Mouse (Mus musculus): Measurements from ENCODE around the gene Ncapd2. TPM values are rescaled to one million over a fixed set of nuclear protein-coding genes. Genes with fewer than 3 reads are reported as not detected.

Ncapd2 gene
- polyA plus RNA-seq (2012; rRNA removed): 21.6 and 26.7 TPM in 2 replicates

DNA sequence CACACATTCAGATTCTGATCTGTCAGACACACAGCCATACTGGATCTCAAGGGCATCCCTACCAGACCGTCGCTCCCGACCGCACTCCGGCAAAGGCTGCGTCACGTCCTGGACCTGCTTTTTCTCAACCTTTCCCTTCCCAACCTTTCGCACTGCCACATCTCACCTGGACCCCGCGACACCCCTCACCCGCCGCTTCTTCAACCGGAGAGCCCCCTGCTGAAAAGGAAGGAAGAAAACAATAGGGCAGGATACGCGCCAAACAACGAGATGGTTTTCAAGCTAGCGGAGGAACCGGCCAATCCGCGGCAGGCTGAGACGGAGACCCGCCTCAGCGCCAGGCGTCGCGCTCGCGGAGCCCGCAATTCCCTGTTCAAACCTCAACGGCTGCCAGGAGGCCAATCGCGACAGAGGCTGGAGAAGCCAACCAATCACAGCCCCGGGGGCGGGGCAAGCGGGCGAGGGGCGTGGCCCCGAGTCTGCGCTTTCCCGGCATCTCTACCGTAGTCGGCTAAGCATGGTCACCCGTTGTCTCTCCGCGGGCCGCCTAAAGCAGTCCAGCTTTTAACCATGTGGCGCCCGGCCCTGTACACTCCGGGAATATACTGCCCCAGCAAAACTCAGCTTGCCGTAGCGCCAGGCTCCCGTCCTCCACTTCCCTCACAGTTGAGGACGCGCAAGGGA, at the start of gene Ncapd2, which contains the start of gene Mrpl51:
Gene Ncapd2, minus strand, starts transcription at position 370 of the 684 bp plus-strand sequence.
Gene Mrpl51, plus strand, starts transcription at position 470 of the 684 bp plus-strand sequence.
- DNase-seq (ENCODE audit: low read depth): peak; percentile 55

DNA sequence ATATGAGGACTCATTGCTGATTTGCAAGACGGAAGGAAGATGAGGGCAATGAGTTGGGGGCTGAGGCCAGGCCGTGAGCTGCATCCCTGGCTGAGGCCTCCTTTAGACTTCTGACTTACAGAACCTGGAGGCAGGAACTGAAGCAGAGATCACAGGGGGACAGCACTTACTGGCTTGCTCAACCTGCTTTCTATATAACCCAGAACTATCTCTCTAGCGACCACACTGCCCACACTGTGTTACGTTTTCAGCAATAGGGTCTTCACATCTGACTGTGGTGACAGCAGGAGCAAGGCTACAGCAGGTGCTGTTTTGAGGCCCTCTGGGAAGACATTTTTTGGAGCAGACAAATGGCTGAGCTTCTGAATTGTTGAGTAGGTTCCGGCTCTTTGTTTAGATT, 49.1 kb upstream of the Ncapd2 start:
- DNase-seq (ENCODE audit: low read depth): no peak

DNA sequence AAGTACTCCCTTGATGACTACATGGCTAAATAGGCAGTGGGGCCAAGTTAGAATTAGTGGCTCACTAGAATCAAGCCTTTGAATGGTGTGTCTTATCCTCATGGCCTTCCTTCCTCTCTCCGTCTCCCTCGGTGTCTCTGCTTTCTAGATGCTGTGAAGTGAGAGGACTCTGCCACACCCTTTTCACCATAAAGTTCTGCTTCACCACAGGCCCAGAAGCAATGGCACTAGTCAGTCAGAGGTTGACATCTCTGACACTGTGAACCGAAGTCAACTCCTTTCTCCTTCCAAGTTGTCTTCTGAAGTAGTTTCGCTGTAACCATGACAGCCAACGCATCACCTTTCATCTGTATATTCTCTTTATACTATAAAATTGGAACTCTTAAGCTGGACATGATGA, 48.0 kb upstream of the Ncapd2 start:
- no peak for DNase-seq (ENCODE audit: low read depth)

DNA sequence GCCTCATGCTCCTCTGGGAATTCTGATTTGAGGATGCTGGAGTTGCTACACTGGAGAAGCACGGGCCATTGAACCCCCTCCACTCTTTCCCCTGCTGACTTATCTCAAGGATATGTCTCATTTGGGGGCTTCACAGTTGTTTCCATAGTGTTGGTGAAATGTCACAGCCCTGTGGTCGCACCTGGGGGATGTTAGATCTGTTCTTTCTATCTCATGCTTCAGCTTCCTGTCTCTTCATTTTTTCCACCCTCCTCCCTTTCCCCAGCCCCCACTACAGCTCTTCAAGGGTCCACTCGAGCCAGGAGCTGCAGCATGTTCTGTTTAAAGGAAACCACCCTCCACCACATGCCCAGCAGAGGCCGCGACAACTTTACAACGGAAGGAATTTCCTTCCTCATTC, 46.9 kb upstream of the Ncapd2 start:
- DNase-seq (ENCODE audit: low read depth): no peak

DNA sequence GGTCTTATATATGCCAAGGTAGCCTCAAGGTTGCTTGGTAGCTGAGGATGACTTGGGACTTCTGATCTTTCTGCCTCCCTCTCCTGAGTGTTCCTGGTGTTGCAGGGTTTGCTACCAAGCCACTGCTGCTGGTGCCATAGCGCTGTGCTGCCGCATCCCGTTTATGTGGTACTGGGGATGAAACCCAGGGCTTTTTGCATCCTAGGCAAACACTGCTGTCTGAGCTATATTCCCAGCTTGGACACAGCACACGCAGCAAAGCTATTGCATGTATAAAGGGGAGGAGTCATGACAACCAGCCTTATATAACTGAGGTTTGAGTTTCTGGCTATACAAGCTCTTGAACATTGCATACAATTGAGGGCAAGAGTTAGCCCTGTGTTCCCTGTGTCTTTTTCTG, 45.9 kb upstream of the Ncapd2 start:
- no peak for DNase-seq (ENCODE audit: low read depth)

DNA sequence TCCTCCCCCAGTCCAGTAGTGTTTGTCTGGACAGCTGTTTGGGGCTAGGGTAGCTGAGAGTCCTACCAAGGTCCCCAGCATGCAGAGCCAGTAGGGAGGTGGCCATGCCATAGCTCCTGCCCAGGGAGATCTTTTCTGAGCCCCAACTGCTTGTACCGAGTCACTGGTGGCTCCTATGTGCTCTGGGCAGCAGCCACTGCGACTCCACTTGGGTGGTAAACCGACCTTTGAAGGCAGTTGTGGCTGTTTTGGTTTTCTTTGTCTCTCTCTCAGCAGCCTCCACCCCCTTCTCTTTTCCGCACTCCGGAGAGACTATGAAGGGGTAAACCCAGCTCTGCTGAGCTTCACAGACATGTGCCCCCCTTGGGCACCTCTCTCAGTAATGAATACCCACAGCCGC, 45.3 kb upstream of the Ncapd2 start, which contains the start of gene Cd27:
Gene Cd27, minus strand, starts transcription at position 229 of the 400 bp plus-strand sequence.
- DNase-seq (ENCODE audit: low read depth): no peak

DNA sequence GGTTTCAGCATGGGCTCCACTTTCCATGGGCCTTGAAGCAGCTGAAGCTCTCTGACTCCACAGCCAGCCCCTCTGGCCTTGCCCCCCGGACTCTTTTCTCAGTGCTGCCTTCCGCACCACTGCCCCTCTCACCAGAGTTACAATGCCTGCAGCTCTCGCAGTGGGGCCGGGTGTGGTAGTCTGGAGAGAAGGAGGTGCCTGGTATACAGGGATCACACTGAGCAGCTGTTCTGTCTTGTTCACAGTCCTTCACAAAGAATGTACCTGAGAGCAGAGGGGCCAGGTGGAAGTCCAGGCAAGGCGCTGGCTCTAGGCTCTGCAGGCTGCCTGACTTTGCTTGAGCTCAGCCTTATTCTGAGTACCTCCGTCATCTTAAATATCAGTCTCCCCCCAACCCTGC, 44.8 kb upstream of the Ncapd2 start:
- DNase-seq (ENCODE audit: low read depth): no peak

DNA sequence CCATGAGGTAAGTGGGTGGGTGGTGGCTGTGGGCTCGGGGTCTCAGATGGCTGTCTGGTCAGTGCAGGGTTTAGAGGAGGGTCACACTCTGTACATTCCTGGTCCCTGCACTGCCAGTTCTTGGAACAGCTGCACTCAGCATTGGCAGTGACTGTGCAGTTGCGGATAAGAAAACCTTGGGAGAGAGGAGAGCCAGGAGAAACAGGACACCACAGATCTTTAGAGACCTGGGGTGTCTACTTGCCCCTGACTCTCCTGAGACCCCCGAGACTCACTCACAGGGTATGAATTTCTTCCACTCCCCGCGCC, 43.0 kb upstream of the Ncapd2 start:
- DNase-seq (ENCODE audit: low read depth): no peak

DNA sequence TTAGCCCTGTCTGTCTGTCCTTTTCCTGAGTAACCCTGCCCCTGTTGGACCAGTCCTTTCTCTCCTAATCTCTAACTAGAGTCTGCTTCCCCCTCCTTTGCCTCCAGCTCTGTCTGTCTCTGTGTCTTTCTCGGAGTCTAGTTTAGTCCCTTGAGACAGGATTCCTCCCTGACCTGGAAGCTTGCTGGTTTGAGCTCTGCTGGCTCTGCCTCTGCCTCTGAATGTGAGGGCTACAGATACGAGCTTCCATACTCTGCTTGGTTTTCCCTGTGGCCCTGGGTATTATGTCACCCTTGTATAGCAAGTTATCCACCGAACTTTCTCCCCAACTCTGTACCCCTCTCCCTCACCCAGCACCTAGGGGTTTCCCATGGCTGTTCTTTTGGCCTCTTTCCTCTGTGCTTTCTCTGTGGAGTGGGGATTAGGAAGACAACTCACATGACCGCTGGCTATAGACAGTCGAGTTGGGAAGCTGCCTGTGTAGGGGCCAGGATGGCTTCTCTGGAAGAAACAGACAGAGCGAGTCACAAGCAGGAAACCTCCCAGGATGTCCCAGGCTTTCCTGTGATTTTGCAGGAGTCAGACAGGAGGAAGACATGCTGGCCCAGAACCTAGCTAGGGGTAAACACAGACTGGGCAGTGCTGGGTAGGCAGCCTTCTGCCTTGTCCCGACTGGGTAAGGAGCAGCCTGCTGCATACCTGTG, 42.5 kb upstream of the Ncapd2 start:
- no peak for DNase-seq (ENCODE audit: low read depth)

DNA sequence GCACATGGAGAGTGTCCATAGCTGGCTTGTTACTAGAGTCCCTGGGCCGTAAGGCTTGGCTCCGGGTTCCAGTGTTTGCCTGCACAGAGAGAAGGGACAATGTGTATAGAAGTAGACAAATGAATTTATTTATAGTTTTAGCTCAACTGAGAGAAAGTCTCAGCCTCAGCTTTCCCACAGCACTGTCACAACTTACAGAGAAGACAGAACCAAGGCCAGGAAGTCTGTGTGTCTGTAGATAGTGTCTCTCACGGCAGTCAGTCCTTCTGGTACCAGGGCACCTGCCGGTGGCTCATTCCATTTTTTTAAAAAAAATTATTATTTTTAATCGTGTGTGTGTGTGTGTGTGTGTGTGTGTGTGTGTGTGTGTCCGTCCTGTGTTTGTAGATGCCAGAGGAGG, 41.0 kb upstream of the Ncapd2 start:
- no peak for DNase-seq (ENCODE audit: low read depth)

DNA sequence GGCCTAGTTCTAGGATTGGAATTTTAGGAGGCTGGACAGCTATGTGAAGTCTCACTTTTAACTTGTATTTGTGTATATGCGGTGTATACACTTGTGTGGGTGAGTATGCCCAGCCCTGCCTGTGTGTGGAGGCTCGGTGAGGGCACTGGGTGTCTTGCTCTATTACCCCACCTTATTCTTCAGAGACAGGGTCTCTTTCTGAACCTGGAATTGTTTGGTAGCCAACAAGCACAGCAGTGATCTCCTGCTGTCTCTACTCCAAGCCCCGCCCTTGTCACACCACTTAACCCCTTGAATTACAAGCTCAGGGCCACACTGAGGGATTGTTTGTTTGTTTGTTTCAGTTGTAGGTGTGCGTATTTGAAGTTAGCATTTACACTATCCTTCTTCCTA, 40.5 kb upstream of the Ncapd2 start:
- no peak for DNase-seq (ENCODE audit: low read depth)

DNA sequence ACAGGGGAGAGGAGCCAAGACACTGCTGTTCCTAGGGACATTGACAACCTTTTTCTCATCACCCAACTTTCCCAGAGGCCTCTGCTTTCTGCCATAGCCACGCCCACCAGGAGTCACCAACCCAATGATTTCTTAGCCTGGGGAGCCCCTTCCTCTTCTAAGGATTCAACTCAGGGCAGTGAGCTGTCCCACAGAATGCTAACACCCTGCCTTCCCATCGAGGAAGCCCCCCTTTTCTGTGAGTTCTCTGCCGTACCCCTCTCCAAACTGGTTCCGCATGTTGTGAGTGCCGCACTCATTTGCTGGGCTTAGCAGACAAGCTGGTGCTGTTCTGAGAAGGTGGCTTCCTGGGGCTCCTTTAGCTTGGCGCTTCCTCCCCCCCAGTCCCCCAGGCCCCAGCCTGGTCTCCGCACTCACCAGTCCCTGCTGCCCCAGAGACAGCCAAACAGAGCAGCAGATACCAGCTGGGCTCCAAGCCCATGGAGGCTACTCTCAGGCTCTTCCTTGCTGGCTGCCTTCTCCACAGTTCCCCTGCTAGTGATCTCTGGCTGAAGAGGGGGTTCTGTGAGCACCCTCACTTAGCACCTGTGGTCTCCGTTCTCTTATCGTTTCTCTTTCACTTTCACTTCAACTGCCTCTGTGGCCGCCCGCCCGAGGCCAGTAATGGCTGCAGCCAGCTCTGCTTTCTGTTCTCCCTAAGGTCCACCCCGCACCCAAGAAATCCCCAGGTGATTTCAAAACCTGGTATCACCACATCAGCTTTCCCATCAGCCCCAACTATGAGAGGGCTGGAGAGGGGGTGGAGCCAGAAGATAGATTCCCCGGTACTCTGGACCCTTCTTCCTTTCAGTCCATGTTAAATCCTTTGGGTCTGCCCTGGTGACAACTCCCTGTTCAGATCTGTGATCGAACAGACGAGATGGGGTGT, 39.9 kb upstream of the Ncapd2 start, which contains the start of gene Tapbpl:
Gene Tapbpl, minus strand, starts transcription at position 744 of the 928 bp plus-strand sequence.
- no peak for DNase-seq (ENCODE audit: low read depth)

DNA sequence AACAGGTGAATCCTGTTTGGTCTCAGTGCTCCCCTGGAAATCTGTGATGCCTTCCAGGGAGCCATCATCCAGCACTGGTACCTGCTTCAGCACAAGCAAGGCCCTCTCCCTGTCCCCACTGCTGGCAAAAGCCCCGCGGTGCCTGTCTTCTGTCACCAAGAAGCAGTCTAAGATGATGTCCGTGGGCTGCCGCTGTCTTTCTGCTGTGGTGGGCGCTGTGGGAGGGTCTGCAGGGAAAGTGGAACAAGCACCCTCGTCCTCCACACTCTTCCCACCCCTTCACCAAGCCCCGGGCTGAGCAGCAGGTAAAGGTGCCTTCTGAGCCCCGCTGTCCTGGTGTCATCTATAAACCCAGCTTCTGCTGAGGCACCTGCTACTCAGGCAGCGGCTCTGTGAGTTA, 39.1 kb upstream of the Ncapd2 start:
- DNase-seq (ENCODE audit: low read depth): no peak

DNA sequence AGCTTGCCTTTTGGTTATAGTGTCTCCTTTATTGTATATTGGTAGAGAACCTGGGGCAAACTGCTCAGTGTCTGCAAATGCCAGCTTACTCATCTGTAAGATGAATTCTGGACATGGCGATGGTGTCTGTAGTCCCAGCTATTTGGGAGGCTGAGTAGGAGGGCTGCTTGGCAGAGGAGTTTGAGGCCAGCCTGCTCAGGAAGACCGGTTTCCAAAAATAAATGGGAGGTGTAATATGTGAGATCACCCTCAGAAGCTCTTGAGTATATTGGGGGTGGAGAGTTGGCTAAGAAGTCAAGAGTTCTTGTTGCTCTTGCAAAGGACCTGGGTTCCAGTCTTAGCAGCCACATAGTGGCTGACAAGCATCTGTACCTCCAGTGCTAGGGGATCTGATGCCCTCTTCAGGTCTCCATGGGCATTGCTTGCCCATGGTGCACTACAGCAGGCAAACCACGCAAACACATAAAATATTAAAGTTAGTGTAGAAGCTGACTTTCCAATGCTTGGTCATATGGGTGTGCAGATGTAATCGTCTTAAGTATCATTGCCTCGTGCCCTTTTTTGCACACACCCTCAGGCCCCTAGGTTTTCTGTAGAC, 34.1 kb upstream of the Ncapd2 start:
- DNase-seq (ENCODE audit: low read depth): no peak

DNA sequence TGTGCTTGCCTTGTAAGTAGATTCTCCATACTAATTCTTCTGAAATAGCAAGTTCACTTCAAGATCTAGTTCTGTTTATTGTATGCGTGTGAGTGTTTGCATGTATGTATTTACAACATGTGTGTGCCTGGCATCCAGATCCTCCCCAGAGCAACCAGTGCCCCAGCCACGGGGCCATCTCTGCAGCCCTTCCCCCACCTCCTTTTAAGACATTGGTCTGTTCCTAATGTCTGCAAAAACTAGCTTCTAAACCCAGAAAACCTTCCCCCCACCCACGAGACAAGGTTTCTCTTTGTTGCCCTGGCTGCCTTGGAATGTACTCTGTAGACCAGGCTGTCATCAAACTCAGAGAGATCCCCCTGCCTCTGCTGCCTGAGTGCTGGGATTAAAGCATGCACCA, 31.1 kb upstream of the Ncapd2 start:
- DNase-seq (ENCODE audit: low read depth): no peak

DNA sequence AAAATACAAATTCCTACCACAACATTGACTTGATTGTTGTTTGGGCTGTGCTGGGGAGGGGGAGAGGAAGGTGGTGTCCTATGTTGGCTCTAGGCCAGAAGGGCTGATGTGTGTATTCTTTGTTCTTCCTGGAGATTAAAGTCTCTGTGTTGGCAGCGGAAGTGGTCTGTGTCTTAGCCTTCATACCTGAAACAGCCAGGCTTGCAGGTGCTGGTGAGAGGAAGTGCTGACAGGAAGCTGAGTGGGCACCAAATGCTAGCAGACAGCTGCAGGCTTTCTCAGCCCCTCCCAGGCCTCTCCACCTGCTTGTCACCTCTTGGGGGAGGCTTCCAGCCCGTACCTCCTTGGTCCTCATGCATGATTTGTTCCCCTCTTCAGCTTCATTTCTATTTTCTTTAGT, 30.6 kb upstream of the Ncapd2 start:
- no peak for DNase-seq (ENCODE audit: low read depth)

DNA sequence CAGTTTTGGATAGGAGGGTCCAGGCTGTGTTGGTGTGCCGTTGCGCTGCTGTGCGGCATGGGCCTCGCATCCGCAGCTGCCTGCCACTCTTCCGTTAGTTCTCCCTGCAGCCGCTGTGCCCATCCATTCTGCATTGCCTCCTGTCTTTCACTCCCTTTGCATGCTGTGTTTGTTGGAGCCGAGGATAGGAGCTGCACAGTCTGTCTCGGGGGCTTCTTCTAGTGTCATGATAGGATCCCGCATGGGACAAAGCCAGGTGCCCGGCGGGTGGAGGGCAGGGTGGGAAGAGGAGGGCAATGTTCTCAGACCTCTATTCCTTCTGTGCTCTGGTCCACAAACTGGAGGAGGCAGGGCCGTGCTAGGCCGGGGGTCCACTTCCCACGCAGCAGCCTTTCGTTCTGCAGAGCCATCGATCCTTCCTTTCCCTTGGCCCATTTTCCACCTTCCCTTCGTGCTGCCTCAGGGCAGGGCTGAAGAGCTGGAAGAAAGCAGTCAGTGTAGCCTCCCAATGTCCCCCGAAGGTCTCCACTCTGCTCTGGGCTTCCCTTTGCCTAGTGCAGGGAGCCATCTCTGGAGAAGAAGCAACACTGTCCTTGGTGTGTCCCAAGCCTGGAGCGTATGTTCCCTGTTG, 29.7 kb upstream of the Ncapd2 start:
- no peak for DNase-seq (ENCODE audit: low read depth)

DNA sequence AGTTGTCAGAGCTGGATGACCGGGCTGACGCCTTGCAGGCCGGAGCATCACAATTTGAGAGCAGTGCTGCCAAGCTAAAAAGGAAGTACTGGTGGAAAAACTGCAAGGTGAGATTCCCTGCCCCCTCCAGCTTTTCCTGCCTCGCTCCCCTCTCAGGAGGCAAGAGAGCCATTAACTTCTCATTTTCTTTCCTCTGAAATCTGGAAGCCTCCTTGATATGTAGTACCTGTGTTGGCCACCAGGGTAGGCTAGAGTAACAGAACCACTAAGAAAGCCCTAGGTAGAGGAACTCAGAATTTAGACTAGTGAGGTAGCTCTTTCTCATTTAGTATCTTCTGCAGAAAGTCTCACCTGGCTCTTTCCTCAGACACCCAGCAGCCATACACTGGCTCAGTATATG, 27.5 kb upstream of the Ncapd2 start:
- no peak for DNase-seq (ENCODE audit: low read depth)

DNA sequence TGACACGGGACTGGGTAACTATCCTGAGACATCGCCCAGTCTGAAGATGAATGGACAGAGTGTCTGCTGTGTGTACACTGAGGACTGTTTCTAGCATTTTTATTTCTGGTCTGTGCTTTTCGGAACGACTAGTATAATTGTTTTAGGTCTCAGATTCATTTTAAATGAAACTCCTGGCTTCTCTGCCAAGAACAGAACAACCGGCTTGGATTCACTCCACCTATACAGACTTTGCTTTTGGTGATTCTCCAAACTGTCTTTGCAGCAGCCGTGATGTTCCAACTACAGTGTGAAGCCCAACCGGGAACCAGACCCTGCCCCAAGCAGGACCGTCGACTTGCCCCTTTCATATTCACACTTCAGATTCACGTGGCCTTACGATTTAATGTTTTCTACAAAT, 26.4 kb upstream of the Ncapd2 start:
- no peak for DNase-seq (ENCODE audit: low read depth)

DNA sequence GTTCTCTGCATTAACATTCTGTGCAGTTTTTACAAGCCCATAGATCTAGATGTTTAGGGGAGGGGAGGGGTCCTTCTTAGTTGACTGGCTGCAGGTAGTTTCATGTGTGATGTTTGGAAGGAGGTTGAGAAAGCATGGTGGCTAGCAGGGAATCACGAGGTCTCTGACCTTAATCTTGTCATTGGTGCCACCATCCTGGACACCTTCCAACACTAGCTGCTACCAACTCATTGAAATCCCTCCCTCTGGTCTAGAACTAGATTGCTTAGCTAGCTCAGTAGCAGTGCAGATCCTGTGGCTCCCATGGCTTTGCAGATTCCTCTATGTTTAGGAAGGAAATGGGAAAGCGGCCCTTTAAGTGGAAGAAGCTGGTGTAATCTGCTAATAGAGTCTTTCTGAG, 25.4 kb upstream of the Ncapd2 start:
- no peak for DNase-seq (ENCODE audit: low read depth)

DNA sequence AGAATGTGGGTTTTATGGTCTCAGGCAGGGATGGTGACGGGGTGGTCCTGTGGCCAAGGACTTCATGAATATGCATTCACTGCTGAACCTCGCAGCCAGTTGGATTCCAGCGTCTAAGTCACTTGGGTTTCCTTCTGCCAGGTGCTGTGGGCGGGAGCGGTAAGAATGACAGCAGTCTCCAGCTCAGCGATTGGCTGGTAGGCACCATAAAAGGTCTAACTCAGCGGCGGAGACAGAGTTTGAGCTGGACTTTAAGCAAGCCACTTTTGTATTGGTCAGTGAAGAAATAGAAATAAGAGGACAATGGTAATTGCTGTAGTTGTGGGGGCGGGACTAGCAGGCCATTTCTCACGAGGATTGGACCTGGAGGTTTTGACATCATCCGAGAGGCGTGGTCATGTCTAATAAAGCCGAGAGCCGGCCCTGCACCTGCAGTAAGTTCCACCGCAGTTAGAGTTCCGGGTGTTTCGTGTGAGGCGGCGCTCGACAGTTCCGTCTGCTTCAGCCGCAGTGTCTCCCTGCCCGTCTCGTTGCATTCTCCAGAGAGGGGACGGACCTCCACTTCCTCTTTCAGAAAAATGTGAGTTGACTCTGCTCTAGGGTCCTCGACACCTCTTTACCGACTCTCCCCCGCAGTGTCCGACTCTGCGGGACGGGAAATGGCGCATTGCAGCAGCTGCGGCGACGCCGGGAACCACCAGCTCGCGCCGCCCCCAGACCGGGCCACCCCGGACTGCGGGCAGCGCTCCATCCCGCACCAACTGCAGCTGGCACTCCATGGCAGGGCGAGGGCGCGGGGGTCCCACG, 23.9 kb upstream of the Ncapd2 start, which contains the start of gene Vamp1:
Gene Vamp1, plus strand, starts transcription at position 404 of the 807 bp plus-strand sequence.
- peak; percentile 90 for DNase-seq (ENCODE audit: low read depth)

All from gonadal fat pad, adult 2 months (tissue).